Mouse (Mus musculus) embryonic fibroblast, embryonic 13.5 days (primary cell): Measurements from ENCODE around the gene Acaa1a.

ENCODE experiments used
- CTCF ChIP-seq: IDR thresholded peaks from 2 replicates; pipeline ENCODE4 v1.5.1; 2011; ENCODE audit warnings: mild to moderate bottlenecking, control low read depth, low read length, moderate library complexity, borderline replicate concordance; ENCODE audit not compliant: insufficient read depth
- POLR2A ChIP-seq: IDR thresholded peaks from 2 replicates; pipeline ENCODE4 v1.6.1; 2011; ENCODE audit warnings: low read depth, mild to moderate bottlenecking, control low read depth, low read length, moderate library complexity

DNA sequence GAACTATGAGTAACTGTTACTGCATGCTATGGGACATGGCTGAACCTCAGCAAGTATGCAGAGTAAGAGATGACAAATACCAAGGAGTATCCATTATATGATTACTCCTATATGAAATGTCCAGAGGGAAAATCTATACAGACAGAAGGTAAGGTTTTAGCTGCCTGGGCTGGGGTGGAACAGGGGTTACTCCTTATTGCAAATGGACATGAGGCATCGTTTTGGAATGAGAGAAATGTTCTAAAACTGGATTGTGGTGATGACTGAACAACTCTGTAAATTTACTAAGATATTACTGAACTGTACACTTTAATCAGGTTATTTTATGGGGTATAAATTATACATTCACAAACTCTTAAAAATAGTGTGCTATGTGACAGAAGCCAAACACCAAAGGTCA lies 20.6 kb upstream of the Acaa1a start:
- no peak for TF ChIP-seq POLR2A
- no peak for TF ChIP-seq CTCF
